24 mouse cellular contexts compared by ENCODE assay signal in genomic region chr7:35840504-35840903, GRCm38 (mm10). TPM values are rescaled to one million over a fixed set of nuclear protein-coding genes. Genes with fewer than 3 reads are reported as not detected.
DNase-seq lines count a peak whose midpoint lies in the region; ATAC-seq lines count a peak whose summit lies in the region.
"Had no signal": no experiment of that assay in that cellular context is flagged by ENCODE, and none has a peak within 500 bp of the region (broad histone marks: within the 10 kb centered on the region; RNA-seq: fewer than 3 reads in every experiment).

No protein-coding gene starts in this region.

- H3K9ac ChIP-seq in hindbrain, embryonic 16.5 days (ENCODE audit: low read depth, low read length), result no peak overlapping the region
- H3K9ac ChIP-seq: embryonic facial prominence, embryonic 13.5 days; embryonic facial prominence, embryonic 15.5 days; forebrain, embryonic 12.5 days had no signal

- H3K4me3 ChIP-seq in hindbrain, embryonic 16.5 days (ENCODE audit: low read length), result no peak overlapping the region
- H3K4me3 ChIP-seq: embryonic facial prominence, embryonic 13.5 days; embryonic facial prominence, embryonic 15.5 days; erythroblast, embryonic 14.5 days; forebrain, embryonic 10.5 days; forebrain, embryonic 12.5 days had no signal

- 84% methylated on average over 4 of the region's 4 CpGs for WGBS in hindbrain, embryonic 16.5 days

- ATAC-seq in common myeloid progenitor, adult 5-6 weeks (replicated peaks; ENCODE audit: low read depth, poor library complexity, severe bottlenecking), result 0 out of 2 replicates have a peak, but pooled peaks have one; percentile 29
- ATAC-seq in megakaryocyte progenitor cell, adult 5-6 weeks (replicated peaks; ENCODE audit: poor library complexity), result 0 out of 2 replicates have a peak, but pooled peaks have one; percentile 37
- no peak for ATAC-seq in hindbrain, embryonic 16.5 days
- ATAC-seq: activated CD4-positive, CD25-positive, alpha-beta regulatory T cell, adult 4 months; forebrain, embryonic 14.5 days; forebrain, embryonic 16.5 days; Patski had no signal

- no peaks in the 10 kb centered on the region for H3K9me3 ChIP-seq in hindbrain, embryonic 16.5 days (ENCODE audit: control insufficient read depth, low read length)
- H3K9me3 ChIP-seq: embryonic facial prominence, embryonic 13.5 days; embryonic facial prominence, embryonic 15.5 days; forebrain, embryonic 10.5 days; forebrain, embryonic 12.5 days; G1E had no signal

- no peak overlapping the region for H3K4me2 ChIP-seq in hindbrain, embryonic 16.5 days (ENCODE audit: low read length)
- H3K4me2 ChIP-seq: embryonic facial prominence, embryonic 13.5 days; embryonic facial prominence, embryonic 15.5 days; forebrain, embryonic 12.5 days had no signal

- H3K36me3 ChIP-seq in hindbrain, embryonic 16.5 days (ENCODE audit: control insufficient read depth, insufficient read depth, low read length), result no peaks in the 10 kb centered on the region
- H3K36me3 ChIP-seq: embryonic facial prominence, embryonic 13.5 days; embryonic facial prominence, embryonic 15.5 days; forebrain, embryonic 10.5 days; forebrain, embryonic 12.5 days; G1E had no signal

- peak; percentile 16 for DNase-seq in A20 (ENCODE audit: low read depth, low spot score)
- DNase-seq in heart, adult 11 months, result no peak
- DNase-seq: adrenal gland, adult 8-10 months; adrenal gland, postnatal 14 days; adrenal gland, postnatal 36 days; cerebellum, adult 11-12 months; cerebellum, adult 2 months; cerebellum, adult 9-10 months; cerebellum, postnatal 10 days; cerebellum, postnatal 25 days; embryo, embryonic 11 days had no signal

- H3K27ac ChIP-seq in hindbrain, embryonic 16.5 days (ENCODE audit: low read depth, low read length), result no peak overlapping the region
- H3K27ac ChIP-seq: embryonic facial prominence, embryonic 13.5 days; embryonic facial prominence, embryonic 15.5 days; forebrain, embryonic 10.5 days; forebrain, embryonic 12.5 days had no signal

- H3K27me3 ChIP-seq in hindbrain, embryonic 16.5 days (replicated peaks; ENCODE audit: control insufficient read depth, insufficient read depth, low read length), result no peaks in the 10 kb centered on the region
- H3K27me3 ChIP-seq: embryonic facial prominence, embryonic 13.5 days; embryonic facial prominence, embryonic 15.5 days; forebrain, embryonic 12.5 days had no signal

- H3K4me1 ChIP-seq in hindbrain, embryonic 16.5 days (ENCODE audit: control insufficient read depth, insufficient read depth, low read depth, low read length), result peaks cover 6% of the 10 kb centered on the region
- H3K4me1 ChIP-seq: embryonic facial prominence, embryonic 13.5 days; embryonic facial prominence, embryonic 15.5 days had no signal

RNA-seq across cellular contexts. Expression of gene Zfp507, which starts 37.7 kb away (rescaled TPM):
- 22.5 and 23.8 TPM in 2 replicates for total RNA-seq in common myeloid progenitor, adult 5-6 weeks (2017)
- total RNA-seq in megakaryocyte progenitor cell, adult 5-6 weeks (2015), result 10.2 and 11.2 TPM in 2 replicates
- 11.2 and 13.1 TPM in 2 replicates for total RNA-seq in megakaryocyte progenitor cell, adult 5-6 weeks (2017)
- 11.8 and 12.0 TPM in 2 replicates for polyA plus RNA-seq in hindbrain, embryonic 16.5 days (2015; fragmentation: Nextera tagmentation; extraction: Ambion mirVana)
